Mouse (Mus musculus) right cerebral cortex, adult 2 months (tissue): Measurements from ENCODE around the gene Ripk1.

Experiments used
- DNase-seq, 2 experiments: peaks; one replicate each; pipeline ENCODE4 v3.0.0; 2021 to 2022; ENCODE audit warnings: low spot score in 2 of 2

Ripk1 gene

DNA sequence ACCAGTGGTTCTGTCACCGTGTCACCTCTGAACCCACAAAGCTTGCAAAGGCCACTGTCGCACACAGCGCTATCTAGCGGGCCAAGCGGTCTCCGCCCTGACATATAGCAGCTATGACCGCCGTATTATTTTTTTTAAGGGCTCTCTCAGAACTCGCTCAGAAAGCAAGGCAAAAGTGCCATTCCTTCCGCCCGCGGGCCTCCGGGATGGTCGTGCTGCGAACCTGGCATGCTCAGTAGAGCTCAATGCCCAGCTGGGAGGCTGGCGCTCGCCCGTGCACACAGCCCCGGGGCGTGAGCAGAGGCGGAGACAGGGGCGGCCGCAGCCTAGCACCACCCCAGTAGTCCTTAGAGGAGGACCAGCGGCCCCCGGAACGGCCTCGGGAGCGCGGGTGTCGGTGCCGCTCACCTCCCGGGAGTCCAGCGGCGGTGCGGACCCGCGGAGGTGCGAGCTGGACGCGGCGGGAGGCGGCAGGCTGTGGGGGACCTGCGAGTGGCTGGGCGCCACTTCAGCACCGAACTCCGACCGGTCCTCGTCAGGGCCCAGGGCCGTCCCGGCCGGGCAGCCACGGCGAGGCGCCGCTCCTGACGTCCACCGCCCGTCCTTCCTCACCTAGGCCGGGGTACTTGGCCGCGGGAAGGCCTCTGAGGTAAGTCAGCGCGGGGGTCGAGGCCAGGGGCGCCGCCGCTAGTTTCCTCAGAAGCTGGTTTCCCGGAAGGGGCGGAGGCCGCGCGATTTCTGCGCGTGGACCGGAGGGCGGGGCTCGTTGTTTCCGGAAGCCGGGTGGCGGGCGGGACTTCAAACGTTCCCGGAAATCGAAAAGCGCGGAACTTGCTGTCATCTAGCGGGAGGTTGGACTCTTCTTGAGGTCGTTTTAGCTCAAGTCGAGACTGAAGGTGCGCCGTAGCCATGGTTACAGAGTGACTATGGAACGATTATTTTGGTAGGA lies at the start of gene Ripk1, which contains the start of gene Serpinb6a:
Ripk1 (plus strand) TSS at position 306 of the 949 bp plus-strand sequence.
Serpinb6a (minus strand) TSS at position 737 of the 949 bp plus-strand sequence.
- peak; percentile 87 to 90 for DNase-seq

DNA sequence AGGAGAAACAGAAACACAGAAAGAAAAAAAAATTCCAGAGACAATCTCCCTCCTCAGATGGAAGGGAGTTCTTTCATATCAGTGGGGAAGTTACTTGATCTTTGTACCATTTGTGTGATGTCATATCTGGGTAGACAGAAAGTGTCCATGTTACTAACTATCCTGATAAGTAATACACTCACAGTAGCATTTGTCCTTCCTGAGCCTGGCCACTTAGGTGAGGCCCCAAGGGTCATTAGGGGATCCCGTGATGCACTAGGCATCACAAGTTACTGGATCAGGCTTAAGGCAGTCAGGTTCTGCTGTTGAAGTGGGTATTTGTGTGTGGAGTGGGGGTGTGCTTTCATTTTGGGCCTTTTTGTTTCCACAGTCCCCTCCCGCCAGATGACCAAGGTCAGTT lies 49.2 kb upstream of the Ripk1 start:
- no peak for DNase-seq

DNA sequence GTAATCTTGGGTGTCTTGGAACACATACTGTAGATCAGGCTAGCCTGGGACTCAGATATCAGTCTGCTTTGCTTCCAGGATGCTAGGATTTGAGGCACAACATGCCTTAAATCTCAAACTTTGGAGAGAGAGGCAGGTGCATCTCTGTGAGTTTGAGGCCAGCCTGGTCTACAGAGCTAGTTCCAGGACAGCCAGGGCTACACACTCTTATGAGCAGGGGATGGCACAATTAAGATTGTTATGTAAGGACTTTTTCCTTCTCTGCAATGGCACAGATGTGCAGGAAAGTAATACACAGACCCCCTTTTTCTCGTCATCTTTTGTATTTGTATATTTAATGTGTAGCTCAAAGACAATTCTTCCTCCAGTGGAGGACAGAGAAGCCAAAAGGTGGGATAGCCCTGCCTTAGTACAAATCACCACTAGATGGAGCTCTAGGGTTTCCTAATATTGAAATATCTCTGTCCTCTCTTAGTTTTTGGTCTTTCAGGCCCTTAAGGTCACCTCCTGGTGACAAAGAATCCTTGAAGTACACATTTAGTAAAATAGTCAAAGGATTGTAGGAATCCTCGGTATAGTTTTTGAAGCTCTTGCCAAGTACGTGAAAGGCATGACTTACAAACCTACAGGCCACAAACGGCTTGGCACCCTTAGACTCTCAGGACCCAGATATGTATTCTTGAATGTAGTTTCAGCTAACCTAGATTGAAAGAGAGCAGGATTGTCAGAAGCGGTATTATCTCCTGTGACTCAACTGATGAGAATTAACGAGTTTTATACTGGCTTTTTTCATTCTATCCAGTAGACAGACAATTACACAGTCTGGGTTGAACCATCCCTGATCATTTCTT lies 45.4 kb upstream of the Ripk1 start:
- DNase-seq, result peak; percentile 27

DNA sequence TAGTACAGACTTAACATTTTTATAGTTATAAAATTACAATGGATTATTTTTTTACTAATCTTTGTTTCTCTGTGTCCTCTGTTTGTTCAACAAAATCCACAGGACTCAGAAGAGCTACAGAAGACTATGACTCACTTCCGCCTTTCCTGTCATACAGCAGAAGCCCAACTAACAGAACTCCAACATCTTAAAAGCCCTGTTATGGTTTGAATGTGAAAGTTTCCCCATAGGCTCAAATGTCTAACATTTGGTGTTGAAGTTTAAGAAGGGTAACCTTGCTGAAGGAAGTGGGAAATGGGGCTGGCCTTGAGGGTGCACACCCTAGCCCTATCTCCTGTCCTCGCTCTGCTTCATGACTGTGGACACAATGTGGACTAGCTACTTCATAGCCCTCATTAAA lies 42.4 kb upstream of the Ripk1 start:
- DNase-seq, result no peak

DNA sequence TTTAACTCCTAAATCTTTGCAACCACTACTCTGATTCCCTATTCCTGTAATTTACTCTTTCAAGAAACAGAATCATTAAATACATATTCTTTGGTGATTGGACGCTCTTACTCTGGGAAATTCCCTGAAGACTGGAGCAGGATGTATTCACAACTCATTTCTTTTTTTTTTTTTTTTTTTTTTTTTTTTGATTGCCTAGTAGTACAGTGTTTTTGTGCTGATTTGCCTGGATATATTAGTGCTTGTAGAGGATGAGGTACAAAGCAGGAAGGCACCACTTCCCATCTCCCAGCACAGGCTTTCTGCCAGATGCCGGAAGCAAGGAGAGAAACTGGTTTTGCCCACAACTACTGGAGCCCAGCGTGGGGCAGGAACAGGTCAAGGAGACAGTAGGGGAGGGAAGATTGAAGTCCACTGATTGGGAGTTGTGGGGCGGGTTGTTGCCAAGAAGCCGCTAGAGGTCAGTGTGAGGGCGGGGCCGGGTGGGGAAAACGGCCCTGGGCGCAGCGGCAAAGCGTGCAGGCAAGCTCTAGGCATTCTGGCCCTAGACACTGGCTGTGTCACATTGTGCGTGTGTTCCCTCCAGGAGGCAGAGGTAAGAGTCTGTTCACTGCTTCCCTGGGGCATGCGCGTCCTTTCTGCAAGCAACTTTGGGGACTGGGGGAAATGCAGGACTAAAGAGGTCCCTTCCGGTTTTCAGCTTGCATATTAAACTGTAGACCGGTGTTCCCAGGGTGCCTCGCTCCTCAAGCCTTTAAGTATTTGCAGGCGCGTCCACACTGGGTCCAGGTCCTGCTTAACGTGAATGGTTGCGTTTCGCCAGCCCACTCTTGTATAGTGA lies 37.7 kb upstream of the Ripk1 start, which contains the start of gene Nqo2:
Nqo2 (plus strand) TSS at position 482 of the 841 bp plus-strand sequence.
- DNase-seq, result peak; percentile 50 to 64

DNA sequence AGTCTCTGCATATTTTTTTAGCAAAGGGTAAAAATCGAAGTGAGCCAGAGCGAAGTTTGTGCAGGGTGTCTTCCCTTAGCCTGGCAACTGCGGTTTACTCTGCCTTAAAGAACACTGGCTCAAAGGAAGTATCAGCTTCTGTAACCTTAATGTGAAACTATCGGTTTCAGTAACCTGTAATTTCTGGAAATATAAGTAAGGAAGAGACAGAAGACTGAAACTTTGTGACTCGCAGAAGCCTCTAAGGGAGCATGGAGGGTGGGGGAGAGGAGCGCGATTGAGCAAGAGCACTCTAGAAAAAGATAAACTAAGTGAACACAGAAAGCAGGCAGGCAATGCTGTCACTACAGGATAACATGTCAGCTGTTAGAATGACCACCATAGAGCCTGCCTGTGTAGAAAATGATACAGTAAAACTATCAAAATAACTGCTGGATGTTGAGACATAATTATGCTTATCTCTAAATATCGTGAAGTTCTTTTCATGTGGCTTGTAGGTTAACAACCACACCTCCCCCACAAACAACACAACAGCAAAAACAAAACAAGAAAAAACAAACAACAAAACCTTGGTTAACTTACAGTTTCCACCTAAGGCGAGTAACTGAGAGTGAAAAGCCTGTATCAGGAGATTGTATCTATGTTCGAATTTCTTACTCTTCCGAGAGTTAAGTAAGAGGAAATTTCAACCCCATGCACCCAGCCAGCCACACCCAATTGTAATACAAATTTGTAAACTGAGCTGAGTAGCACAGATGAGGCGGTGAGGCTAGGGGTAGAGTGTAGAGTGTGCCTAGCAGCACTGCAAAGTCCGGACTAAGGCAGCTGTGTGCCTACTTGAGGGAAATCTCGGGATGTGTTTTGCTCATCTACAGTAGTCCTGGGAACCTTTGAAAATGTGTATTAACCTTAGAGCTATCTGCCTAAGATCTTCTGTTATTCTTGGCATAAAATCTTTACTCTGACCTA lies 36.8 kb upstream of the Ripk1 start:
- no peak for DNase-seq

DNA sequence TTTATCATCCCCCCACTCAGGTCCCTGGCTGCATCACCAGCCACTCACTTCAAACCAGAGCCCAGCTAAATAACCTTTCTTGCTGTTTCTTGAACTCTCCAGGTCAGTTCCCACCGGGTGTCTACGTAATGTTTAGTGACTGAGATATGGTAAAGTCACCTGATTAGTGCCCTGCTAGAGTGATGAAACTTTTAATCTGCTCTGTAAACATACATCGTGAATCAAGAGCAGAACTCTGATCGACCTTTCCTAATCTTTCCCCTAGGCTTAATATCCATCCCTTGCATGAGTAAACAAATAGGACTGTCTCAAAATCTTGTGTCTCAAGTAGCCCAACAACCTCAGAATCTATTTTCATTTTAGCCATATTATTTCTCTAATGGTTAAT lies 36.1 kb upstream of the Ripk1 start:
- no peak for DNase-seq

DNA sequence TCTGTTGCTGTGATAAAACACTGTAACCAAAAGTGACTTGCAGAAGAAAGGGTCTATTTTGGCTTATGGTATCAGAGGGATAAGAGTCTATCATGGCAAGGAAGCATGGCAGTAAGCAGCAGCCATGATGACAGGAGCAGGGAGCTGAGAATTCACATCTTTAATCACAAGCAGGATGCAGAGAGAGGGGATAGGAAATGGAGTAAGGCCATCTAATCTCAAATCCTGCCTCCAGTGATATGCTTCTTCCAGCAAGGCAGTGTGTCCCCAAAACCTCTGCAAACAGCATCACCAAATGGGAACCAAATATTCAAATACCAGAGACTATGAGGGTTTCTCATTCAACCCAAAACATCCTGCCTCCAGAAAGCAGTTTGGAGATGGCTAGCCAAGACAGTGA lies 35.6 kb upstream of the Ripk1 start:
- DNase-seq, result no peak

DNA sequence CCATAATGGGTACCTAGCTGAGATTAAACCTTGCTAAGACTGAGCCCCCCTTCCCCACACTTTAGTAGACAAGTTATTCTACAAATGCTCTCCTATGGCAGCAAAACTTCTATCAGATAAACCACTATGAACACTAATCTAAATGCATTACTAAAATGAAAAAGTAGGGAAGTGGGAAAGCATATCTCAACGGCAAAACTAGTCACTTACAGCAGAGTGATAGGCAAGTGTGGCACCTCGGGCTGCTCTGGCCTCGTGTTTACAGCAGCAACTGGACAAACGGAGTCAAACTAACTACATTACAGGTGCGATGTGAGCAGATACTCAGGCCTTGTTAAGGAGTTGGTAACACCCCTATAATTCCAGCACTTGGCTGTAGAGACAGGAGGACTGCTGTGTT lies 12.5 kb upstream of the Ripk1 start:
- DNase-seq, result no peak

DNA sequence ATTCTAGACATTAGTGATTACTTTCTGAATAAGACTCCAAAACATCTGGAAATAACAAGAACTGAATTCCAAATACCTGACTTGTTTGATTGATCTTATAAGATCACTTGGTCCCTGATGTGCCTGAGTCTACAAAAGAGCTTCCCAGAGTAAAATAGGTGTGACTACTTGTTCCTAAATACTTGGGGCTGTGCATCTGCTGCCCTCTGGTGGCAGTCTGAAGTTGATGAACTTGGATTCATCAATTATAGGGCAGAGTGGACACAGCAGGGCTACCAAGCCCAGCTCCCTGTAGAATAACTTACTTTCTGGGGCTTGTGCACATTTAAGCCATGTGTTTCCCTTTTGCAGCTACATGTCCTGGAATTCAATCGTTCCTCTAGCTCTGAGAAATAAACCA lies 7.0 kb upstream of the Ripk1 start:
- peak; percentile 77 to 81 for DNase-seq

DNA sequence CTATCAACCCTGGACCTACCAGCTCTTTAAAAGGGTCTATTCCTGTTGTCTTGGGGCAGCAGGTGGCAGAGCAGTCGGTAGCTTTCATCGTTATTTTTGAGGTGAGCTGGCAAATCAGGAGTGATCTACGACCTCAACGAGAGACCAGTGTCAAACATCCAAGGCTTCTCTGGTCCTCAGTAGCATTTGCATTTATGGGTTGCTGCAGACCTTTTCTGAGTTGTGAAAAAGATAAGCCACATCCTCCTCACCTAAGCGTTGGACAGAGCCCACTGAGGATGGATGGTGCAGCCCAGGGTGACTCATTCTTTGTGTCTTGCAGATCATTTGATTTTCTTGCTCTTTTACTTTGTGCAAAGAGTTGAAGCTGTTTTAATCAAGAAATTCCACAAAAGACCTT lies 895 bp downstream of the Ripk1 start:
- peak in 1 of 2 experiments; percentile 15 for DNase-seq

DNA sequence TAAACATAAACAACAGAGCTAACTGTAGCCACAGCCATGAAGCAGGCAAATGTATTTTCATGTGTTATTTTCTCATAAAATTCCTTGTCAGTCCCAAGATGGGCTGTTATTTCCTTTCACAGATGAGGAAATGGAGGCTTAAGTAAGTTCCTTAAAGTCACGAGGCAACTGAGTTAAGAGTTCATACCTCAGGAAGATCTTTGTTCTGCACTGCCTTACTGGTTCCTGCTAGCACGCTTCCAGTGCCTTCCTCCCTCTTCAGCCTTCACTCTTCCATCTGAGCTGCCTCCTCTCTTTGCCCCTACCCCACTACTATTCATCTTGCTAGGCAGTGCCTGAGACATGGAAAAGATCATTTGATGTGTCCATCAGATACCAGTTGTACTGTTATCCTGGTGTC lies 5.1 kb downstream of the Ripk1 start:
- DNase-seq, result no peak

DNA sequence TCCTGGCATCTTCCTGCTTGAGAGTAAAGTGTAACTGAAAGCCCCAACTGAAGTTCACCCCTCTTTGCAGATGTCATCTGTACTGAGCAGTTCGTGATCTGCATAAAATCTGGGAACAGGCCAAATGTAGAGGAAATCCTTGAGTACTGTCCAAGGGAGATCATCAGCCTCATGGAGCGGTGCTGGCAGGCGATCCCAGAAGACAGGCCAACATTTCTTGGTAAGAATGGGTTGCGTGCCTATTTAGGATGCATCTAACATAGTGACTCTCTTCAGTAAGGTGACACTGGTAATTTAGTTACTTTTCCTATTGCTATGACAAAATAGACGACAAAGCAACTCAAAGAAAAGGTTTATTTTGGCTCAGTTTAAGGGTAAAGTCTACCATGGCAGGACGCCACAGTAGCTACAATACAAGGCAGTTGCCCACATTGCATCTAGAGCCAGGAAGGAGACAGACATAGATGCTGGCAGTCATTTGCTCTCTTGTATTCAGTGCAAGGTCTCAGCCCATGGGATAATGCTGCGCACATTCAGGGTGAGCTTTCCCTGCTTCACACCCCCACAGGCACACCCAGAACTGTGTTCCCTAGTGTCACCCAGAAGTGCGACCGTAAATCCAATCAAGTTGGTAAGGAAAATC lies 14.9 kb downstream of the Ripk1 start:
- DNase-seq, result no peak

DNA sequence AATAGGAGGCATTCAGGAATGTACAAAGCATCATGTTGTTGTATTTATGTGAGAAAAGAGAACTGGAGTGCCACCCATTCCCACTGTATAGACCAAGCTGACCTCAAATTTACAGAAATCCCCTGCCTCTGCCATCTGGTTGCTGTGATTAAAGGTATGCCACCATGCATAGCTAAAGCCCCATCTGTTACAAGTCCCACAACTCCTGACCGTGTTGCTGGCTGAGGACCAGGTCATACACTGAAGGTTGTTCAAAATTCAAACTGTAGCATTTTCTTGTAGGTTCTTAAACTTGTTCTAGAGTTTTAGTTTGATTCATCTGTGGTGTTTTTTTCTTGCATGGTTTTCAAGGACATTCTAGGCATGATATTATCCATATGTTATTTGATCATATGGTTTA lies 16.4 kb downstream of the Ripk1 start:
- DNase-seq, result no peak

DNA sequence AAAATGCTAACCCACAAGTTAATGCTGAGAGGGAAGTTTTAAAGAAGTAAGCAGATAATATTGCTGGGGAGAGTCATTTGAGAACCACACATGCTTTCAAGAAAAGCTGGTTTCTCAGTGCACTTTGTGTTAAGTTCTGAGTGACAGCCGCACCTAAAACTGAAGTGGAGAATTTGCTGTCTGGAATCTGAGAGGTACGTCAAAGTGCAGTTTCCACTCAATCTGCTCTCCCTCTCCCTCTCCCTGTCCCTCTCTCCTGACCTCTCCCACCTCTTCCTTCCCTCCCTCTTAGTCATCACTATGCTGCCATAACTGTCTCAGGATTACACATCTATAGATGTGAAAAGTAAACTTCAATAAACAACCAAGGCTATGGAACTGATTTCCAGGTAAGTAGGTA lies 19.8 kb downstream of the Ripk1 start:
- DNase-seq, result no peak

DNA sequence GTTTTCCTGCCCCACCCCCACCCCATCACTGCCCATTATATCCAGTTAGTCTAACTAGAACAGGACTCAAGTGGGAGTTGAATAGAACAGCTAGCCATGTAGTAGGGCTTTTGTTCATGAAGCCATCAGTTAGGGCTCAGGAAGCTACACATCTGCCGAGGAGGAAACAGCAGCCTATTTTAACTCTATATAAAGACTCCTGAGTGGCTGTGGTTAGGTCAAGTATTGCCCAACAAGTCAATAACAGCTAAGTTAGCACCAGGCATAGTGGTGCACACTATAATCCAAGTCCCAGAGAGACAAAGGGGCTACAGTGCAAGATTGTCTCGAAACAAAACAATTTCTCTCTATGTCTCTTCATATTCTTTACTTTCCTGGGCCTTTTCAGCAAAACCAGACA lies 29.9 kb downstream of the Ripk1 start:
- no peak for DNase-seq

DNA sequence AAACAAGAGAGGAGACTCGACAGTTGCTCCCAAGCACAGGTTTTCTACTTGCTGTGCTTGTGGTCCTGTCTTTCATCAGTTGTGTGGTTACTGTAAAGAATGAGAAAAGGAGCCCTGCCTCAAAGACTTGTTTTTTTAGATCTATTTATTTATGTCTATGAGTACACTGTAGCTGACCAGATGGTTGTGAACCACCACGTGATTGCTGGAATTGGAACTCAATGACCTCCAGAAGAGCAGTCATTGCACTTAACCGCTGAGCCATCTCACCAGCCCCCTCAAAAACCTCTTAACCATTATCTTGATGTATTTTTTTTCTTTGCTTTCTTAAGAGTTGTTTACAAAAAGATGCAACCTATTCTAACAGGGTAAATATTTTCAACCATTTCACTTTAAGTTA lies 33.3 kb downstream of the Ripk1 start:
- no peak for DNase-seq

DNA sequence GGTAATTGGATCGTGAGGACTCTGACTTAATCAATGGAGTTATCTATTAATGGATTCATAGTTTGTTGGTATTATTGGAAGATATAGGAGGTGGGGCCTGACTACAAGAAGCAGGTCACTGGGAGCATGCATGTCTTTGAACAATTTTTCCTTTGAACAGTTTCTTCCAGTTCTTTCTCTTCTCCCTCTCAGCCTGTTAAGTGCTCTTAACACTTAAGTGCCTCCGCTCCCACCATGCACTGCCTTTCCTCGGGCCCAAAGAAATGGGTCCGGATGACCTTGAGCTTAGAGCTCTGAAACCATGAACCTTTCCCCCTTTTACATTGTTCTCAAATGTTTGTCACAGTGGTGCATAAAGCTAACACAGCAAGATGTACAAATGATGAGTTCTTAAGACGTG lies 34.6 kb downstream of the Ripk1 start:
- DNase-seq, result no peak

DNA sequence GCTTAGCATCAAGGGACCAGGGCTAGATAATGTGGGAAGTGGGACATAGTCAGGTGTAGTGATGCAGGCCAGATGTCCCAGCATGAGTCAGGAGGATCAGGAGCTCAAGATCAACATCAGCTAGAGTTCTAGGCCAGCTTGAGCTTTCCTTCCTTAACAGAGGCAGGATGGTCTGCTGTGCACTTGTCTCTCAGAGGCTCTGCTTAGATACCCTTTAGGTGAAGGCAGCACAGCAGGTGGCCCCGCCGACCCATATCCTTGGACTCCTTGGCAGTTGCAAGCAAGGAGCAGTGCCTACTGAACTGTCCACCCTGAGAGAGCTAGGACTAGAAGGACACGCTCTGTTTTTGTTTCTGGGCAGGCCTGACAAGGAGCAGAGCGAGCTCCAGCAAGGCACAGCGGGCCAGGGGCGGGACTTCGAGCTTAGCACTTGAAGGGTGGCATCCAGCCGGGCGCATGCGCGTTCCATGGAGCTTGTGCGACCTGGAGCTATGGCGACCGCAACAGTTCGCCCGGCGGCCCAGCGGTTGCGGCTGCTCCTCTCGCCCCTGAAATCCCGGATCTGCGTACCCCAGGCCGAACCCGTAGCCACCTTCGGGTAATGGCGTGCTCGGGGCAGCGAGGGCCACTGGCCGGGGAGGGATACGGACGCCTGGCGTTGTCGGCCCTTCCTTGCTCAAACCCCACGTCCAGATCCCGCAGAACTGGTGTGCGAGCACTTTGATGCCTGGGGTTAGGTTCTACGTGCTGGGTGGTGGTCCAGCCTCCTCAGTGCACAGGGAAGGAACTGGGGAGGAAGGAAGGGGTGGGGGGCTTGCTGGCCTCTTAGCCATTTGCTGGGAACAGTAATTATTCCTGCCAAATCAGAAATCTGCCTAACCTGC lies 35.3 kb downstream of the Ripk1 start, which contains the start of gene Bphl:
Bphl (plus strand) TSS at position 426 of the 884 bp plus-strand sequence.
- DNase-seq, result peak; percentile 92 to 96
